Mouse (Mus musculus) hematopoietic stem cell, adult 5-6 weeks (primary cell): ENCODE data around the gene 2510009E07Rik. TPM values are rescaled to one million over a fixed set of nuclear protein-coding genes. Genes with fewer than 3 reads are reported as not detected.
"Not testable (repeated sequence)": the region's sequence is repeated elsewhere in the genome, so short reads cannot be mapped to it uniquely, and the experiment has no call there.

Source experiments
- ATAC-seq, 2 experiments: fragments of 125-278 bp in 1 of 2; replicated peaks in 1 of 2; 2 replicates each; pipeline ENCODE4 v1.8.0; 2016 to 2017; ENCODE audit warnings: inconsistent platforms in 2 of 2, mild to moderate bottlenecking in 2 of 2, moderate number of reproducible peaks in 2 of 2, low read depth in 1 of 2, moderate TSS enrichment in 1 of 2; ENCODE audit not compliant: low FRiP score in 2 of 2, poor library complexity in 2 of 2, severe bottlenecking in 2 of 2, insufficient read depth in 1 of 2, low TSS enrichment in 1 of 2
- total RNA-seq: library from RNA; stranded (forward); fragments of 172-1452, 232-1000 nt; gene quantifications from 2 replicates; pipeline ENCODE4 v1.2.3, GENCODE M21; 2017

The 2510009E07Rik gene
- total RNA-seq, 1 experiment from 2014 or later = 3.0 TPM

- peak; percentile 33 to 69; a peak in 3 of 4 replicates for ATAC-seq
Measured at GRCm38 (mm10) chr16:21693981-21694462, 443 bp downstream of the 2510009E07Rik start.

- ATAC-seq = no peak
Measured at GRCm38 (mm10) chr16:21690216-21690755, 4.2 kb downstream of the 2510009E07Rik start.

GRCm38 (mm10) chr16:21689141-21689540, 5.3 kb downstream of the 2510009E07Rik start:
- no peak for ATAC-seq

- no peak for ATAC-seq
Measured at GRCm38 (mm10) chr16:21687406-21687805, 7.1 kb downstream of the 2510009E07Rik start.

- no peak for ATAC-seq
Measured at GRCm38 (mm10) chr16:21676791-21677190, 17.7 kb downstream of the 2510009E07Rik start.

- not testable (repeated sequence) for ATAC-seq
Measured at GRCm38 (mm10) chr16:21673651-21674050, 20.8 kb downstream of the 2510009E07Rik start.

GRCm38 (mm10) chr16:21673046-21673445, 21.4 kb downstream of the 2510009E07Rik start:
- ATAC-seq = not testable (repeated sequence)

- ATAC-seq = no peak
Measured at GRCm38 (mm10) chr16:21671878-21672277, 22.6 kb downstream of the 2510009E07Rik start.

- no peak for ATAC-seq
Measured at GRCm38 (mm10) chr16:21665423-21665986, 29.0 kb downstream of the 2510009E07Rik start.

- ATAC-seq = no peak
Measured at GRCm38 (mm10) chr16:21664633-21665363, 29.7 kb downstream of the 2510009E07Rik start.

GRCm38 (mm10) chr16:21655961-21656360, 38.5 kb downstream of the 2510009E07Rik start:
- ATAC-seq = no peak

- no peak for ATAC-seq
Measured at GRCm38 (mm10) chr16:21655291-21655690, 39.2 kb downstream of the 2510009E07Rik start.

- no peak for ATAC-seq
Measured at GRCm38 (mm10) chr16:21654384-21654783, 40.1 kb downstream of the 2510009E07Rik start.

- ATAC-seq = no peak
Measured at GRCm38 (mm10) chr16:21653151-21653550, 41.3 kb downstream of the 2510009E07Rik start.

GRCm38 (mm10) chr16:21651161-21651560, 43.3 kb downstream of the 2510009E07Rik start:
- ATAC-seq = no peak

GRCm38 (mm10) chr16:21650289-21650688, 44.2 kb downstream of the 2510009E07Rik start:
- ATAC-seq = no peak

GRCm38 (mm10) chr16:21648800-21649199, 45.7 kb downstream of the 2510009E07Rik start:
- ATAC-seq = no peak

- no peak for ATAC-seq
Measured at GRCm38 (mm10) chr16:21646496-21646895, 48.0 kb downstream of the 2510009E07Rik start.
